Mouse (Mus musculus) embryonic fibroblast, embryonic 13.5 days (primary cell): ENCODE data around the gene Abhd12.

Experiments used
- CTCF ChIP-seq: IDR thresholded peaks from 2 replicates; pipeline ENCODE4 v1.5.1; 2011; ENCODE audit warnings: mild to moderate bottlenecking, control low read depth, low read length, moderate library complexity, borderline replicate concordance; ENCODE audit not compliant: insufficient read depth
- POLR2A ChIP-seq: IDR thresholded peaks from 2 replicates; pipeline ENCODE4 v1.6.1; 2011; ENCODE audit warnings: low read depth, mild to moderate bottlenecking, control low read depth, low read length, moderate library complexity

GRCm38 (mm10) chr2:150929156-150929555 lies 24.6 kb upstream of the Abhd12 start:
- TF ChIP-seq CTCF = no peak
- TF ChIP-seq POLR2A = no peak
